Mouse (Mus musculus) neural tube, embryonic 13.5 days (tissue): ENCODE data around the gene Slc23a4. TPM values are rescaled to one million over a fixed set of nuclear protein-coding genes. Genes with fewer than 3 reads are reported as not detected.

Source experiments
- ATAC-seq: fragments of 200-750 bp; cut with Nextera tagmentation; 2 replicates; pipeline ENCODE4 v1.8.0; 2017; ENCODE audit warnings: low read depth, mild to moderate bottlenecking, moderate TSS enrichment, moderate library complexity
- H3K27ac ChIP-seq: fragments of 300-500 bp; sonication (generic); replicated peaks from 2 replicates; pipeline ENCODE4 v1.5.1; 2015; ENCODE audit warnings: moderate library complexity, mild to moderate bottlenecking, inconsistent platforms
- H3K27me3 ChIP-seq: fragments of 300-500 bp; sonication (generic); 2 replicates; pipeline ENCODE4 v1.6.1; 2015; ENCODE audit warnings: mild to moderate bottlenecking, inconsistent platforms
- H3K36me3 ChIP-seq: fragments of 300-500 bp; sonication (generic); 2 replicates; pipeline ENCODE4 v1.6.1; 2015; ENCODE audit warnings: mild to moderate bottlenecking, inconsistent platforms
- H3K4me1 ChIP-seq: fragments of 300-500 bp; sonication (generic); replicated peaks from 2 replicates; pipeline ENCODE4 v1.6.1; 2015; ENCODE audit warnings: inconsistent platforms
- H3K4me2 ChIP-seq: fragments of 300-500 bp; sonication (generic); 2 replicates; pipeline ENCODE4 v1.6.1; 2015; ENCODE audit warnings: inconsistent platforms, mild to moderate bottlenecking, moderate library complexity
- H3K4me3 ChIP-seq: fragments of 300-500 bp; sonication (generic); 2 replicates; pipeline ENCODE4 v1.5.1; 2015; ENCODE audit warnings: mild to moderate bottlenecking, inconsistent platforms
- H3K9ac ChIP-seq: fragments of 300-500 bp; sonication (generic); 2 replicates; pipeline ENCODE4 v1.6.1; 2015; ENCODE audit warnings: moderate library complexity, mild to moderate bottlenecking, inconsistent platforms
- H3K9me3 ChIP-seq: fragments of 300-500 bp; sonication (generic); 2 replicates; pipeline ENCODE4 v1.6.1; 2016; ENCODE audit warnings: inconsistent platforms
- WGBS: fragments of 180-500 bp; shearing (Covaris S2); methylation state at CpG from one replicate; pipeline ENCODE4 v1.1.7; 2015; 5-methylcytosine and 5-hydroxymethylcytosine counted together
- polyA plus RNA-seq: library from polyadenylated mRNA; unstranded; fragments of >200 nt; fragmentation: Nextera tagmentation; extraction: Ambion mirVana; gene quantifications from 2 replicates; pipeline ENCODE4 v1.2.1, GENCODE M21; 2015

Slc23a4 gene
- polyA plus RNA-seq, 1 experiment from 2014 or later = 0.56 TPM

DNA sequence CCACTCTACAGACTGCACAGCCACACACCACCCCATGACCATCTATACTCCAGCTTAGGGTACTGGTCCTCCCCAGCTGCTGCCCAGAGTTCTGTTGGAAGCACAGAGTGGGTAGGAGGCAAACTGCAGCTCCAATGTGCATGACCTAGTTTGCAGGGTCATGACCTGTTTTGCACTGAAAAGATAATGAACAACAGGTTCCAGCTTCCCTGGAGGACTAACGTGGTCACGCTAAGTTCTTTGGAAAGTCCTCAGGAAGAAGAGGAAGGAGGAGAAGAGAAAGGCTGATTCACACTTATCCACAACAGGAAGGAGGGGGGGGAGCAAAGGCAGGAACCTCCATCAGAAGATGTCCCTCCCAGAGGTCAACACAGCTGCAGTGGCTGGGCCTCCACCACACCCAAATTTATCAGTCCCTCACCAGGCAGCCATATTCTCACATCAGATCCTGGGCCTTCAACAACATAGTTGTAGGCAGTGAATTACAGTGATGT lies 81.0 kb downstream of the Slc23a4 start:
- no peaks in the 10 kb centered on the region for H3K9me3 ChIP-seq

DNA sequence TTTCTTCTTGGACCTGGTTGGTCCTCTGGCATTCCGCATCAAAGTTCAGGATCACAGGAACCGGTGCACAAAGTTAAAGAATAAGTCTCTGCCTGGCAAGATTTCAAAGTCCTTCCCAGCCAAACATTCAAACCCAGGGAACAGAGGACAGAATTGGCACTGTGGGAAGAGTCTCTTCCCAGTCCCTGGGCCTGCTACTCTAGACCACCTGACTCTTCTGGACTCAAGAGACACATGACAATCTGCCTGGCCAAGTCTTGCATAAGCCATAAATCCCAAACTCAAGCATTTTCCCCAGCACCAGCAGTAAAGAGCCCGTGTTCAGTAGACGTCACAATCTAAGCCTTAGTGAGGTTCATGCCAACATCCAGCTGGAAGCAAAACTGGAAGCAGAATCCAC lies 81.5 kb downstream of the Slc23a4 start:
- Histone ChIP-seq H3K27ac (no peak overlapping the region), H3K9ac (no peak overlapping the region), H3K4me2 (no peak overlapping the region), H3K9me3 (no peaks in the 10 kb centered on the region), H3K4me3 (no peak overlapping the region), H3K27me3 (no peaks in the 10 kb centered on the region), H3K4me1 (peaks cover 18% of the 10 kb centered on the region), H3K36me3 (peaks cover 66% of the 10 kb centered on the region)
- no peak for ATAC-seq
- 92% methylated on average over 4 of the region's 4 CpGs for WGBS

More for the DNA sequence above, 81.0 kb downstream of the Slc23a4 start:
- H3K9ac ChIP-seq = no peak overlapping the region
- no peak for ATAC-seq
- H3K36me3 ChIP-seq = peaks cover 61% of the 10 kb centered on the region
- no peak overlapping the region for H3K27ac ChIP-seq
- H3K4me1 ChIP-seq = peaks cover 18% of the 10 kb centered on the region
- H3K4me2 ChIP-seq = no peak overlapping the region
- 68% methylated on average over 2 of the region's 2 CpGs for WGBS
- H3K4me3 ChIP-seq = no peak overlapping the region
- no peaks in the 10 kb centered on the region for H3K27me3 ChIP-seq

DNA sequence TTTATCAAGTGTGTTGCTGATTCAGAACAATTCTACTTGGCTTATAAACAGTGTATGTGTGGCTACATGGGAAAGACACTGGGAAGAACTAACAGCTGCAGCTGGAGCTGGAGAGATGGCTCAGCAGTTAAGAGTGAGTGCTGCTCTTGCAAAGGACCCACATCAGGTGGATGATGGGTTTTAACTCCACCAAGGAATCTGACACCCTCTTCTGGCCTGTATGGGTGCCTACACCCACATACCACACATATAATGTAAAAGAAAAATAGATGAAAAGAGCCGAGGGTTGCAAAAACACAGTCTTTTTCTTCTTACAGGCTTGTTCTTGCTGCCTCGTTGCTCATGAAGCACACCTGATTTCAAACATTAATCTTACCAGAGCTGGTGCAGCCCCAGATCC lies 82.1 kb downstream of the Slc23a4 start:
- ATAC-seq = no peak
- Histone ChIP-seq H3K27me3 (no peaks in the 10 kb centered on the region), H3K4me3 (no peak overlapping the region), H3K27ac (no peak overlapping the region), H3K9me3 (no peaks in the 10 kb centered on the region), H3K36me3 (peaks cover 72% of the 10 kb centered on the region), H3K4me2 (no peak overlapping the region), H3K4me1 (peaks cover 18% of the 10 kb centered on the region), H3K9ac (no peak overlapping the region)
- WGBS = 84% methylated on average over 2 of the region's 2 CpGs

DNA sequence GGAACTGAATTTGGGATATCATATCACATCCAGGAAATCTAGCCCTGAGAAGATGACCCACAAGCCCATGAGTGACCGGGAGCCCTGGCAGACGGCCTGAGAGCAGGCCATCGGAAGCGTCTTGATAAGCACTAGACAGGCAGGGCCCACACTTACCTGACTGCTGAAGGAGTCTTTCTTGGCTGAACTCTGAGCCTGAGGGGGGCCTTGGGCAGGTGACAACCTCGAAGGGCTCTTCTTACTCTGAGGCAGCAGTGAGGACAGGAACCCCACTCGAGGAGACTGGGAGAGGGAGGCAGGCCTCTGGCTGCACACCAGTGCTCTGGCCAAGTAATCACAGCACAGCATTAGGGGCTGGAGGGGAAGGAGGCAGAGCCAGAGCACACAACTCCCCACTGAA lies 83.8 kb downstream of the Slc23a4 start:
- H3K27me3 ChIP-seq = no peaks in the 10 kb centered on the region
- no peak overlapping the region for H3K4me2 ChIP-seq
- H3K4me1 ChIP-seq = peaks cover 8% of the 10 kb centered on the region
- no peak for ATAC-seq
- H3K4me3 ChIP-seq = no peak overlapping the region
- no peak overlapping the region for H3K9ac ChIP-seq
- H3K36me3 ChIP-seq = peaks cover 89% of the 10 kb centered on the region
- WGBS = 87% methylated on average over 6 of the region's 6 CpGs
- no peaks in the 10 kb centered on the region for H3K9me3 ChIP-seq
- H3K27ac ChIP-seq = no peak overlapping the region

DNA sequence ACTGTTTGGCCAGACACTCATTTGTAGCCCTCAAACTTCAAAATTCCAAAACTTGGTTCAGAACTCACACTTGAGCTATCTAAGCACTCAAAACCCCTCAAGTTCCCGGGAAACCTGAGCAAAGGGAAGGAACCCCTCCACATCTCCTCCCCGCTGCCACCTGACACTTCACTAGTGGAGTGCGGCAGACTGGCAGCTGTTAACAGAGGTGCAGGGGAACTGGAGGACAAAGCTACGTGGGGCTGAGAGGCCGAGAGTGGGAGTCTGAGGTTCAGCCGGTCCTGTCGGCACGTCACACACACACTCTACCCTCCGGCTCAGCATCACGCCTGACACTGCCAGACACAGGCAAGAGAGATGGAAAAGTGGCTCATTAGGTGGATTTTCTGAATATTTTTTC lies 84.4 kb downstream of the Slc23a4 start:
- WGBS = 89% methylated on average over 10 of the region's 10 CpGs
- peaks cover 94% of the 10 kb centered on the region for H3K36me3 ChIP-seq
- no peaks in the 10 kb centered on the region for H3K9me3 ChIP-seq
- no peak overlapping the region for H3K4me3 ChIP-seq
- no peak for ATAC-seq
- no peak overlapping the region for H3K9ac ChIP-seq
- no peak overlapping the region for H3K4me2 ChIP-seq
- peaks cover 3% of the 10 kb centered on the region for H3K4me1 ChIP-seq
- H3K27ac ChIP-seq = no peak overlapping the region
- H3K27me3 ChIP-seq = no peaks in the 10 kb centered on the region

DNA sequence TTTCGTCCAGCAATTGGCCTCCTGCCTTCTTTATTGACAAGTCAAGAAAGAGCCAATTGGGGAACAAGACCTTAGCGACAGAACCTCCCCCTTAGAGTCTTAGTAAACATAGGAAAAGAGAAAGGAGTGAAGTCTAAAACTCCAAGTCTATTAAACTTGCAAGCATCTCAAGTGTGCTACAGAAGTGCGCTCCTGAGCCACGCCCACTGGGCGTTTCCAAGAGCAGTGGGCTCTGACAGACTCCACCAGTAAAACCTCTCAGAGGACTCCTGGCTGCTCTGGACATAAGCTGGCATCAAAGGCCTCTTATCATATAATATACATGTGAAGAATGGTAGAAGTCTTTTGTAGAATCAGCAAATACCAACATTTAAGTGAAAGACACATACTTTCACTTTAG lies 84.8 kb downstream of the Slc23a4 start:
- WGBS = 86% methylated on average over 5 of the region's 5 CpGs
- no peak overlapping the region for H3K27ac ChIP-seq
- no peaks in the 10 kb centered on the region for H3K4me1 ChIP-seq
- H3K9ac ChIP-seq = no peak overlapping the region
- H3K36me3 ChIP-seq = peaks cover 91% of the 10 kb centered on the region
- H3K27me3 ChIP-seq = no peaks in the 10 kb centered on the region
- no peaks in the 10 kb centered on the region for H3K9me3 ChIP-seq
- ATAC-seq = no peak
- H3K4me2 ChIP-seq = no peak overlapping the region
- no peak overlapping the region for H3K4me3 ChIP-seq

DNA sequence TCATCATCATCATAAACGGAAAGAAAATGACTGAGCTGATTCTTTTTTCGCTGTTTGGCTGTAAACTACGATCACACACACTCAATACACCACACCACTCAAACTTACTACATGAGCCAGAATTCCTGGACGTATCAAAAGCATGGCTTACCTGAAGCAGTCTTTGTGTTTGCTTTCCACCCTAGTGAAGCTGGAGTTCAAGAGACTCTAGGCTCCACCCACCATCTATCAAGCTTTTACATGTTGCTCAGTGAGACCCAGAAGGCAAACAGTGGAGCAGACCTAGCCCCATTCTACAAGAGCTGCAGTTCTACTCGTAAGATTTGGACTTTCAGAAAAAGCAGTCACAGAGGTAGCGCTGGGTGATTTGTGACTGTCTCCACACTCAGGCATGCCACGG lies 85.6 kb downstream of the Slc23a4 start:
- H3K4me2 ChIP-seq = no peak overlapping the region
- H3K27ac ChIP-seq = no peak overlapping the region
- H3K9ac ChIP-seq = no peak overlapping the region
- no peaks in the 10 kb centered on the region for H3K4me1 ChIP-seq
- peaks cover 87% of the 10 kb centered on the region for H3K36me3 ChIP-seq
- 90% methylated on average over 7 of the region's 7 CpGs for WGBS
- no peak for ATAC-seq
- no peaks in the 10 kb centered on the region for H3K27me3 ChIP-seq
- H3K9me3 ChIP-seq = no peaks in the 10 kb centered on the region
- H3K4me3 ChIP-seq = no peak overlapping the region

DNA sequence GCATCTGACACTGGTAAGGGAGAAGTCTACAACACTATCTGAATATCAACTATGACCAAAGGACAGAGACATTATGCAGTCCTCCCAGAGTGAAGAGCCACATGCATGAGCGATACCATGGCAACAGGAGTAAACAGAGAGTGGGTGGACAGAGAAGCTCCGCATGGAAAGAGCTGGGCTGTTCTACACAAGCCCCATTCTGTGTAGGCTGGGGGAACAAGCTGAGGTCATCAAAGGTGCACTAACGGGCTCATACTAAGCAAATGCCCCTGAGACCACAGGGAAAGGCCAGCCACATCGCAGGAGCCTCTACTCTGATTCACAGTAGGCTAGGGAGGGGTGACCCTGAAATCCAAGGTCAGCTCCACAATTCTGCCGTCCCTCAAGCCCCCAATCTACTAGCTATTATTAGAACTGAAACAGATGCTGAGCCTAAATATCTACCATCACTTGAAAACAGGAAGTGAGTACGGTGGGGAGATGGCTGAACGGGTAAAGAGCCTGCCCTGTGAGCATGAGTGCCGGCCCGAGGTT lies 86.2 kb downstream of the Slc23a4 start:
- Histone ChIP-seq H3K27me3 (no peaks in the 10 kb centered on the region), H3K9me3 (no peaks in the 10 kb centered on the region), H3K36me3 (peaks cover 86% of the 10 kb centered on the region), H3K4me1 (no peaks in the 10 kb centered on the region), H3K4me2 (no peak overlapping the region), H3K4me3 (no peak overlapping the region), H3K27ac (no peak overlapping the region), H3K9ac (no peak overlapping the region)
- no peak for ATAC-seq
- 74% methylated on average over 9 of the region's 9 CpGs for WGBS

DNA sequence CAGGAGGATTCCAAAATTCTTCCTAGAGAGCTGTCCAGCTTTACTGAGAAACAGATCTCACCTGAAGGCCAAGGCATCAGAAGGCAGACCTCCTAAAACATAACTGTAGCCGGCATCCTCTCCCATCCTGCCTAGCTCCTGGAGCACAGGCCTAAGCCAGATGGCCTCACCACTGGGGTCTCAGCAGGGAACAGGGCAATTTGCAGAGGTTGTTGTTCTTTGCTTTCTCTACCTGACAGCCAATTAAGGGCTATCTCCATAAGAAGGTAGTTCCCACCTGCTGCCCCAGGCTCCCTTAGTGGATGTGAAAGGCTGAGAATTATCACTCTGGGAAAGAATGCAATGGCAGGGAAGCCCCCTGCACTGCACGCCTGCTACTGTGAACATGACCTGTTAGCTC lies 87.2 kb downstream of the Slc23a4 start:
- no peak for ATAC-seq
- 50% methylated on average over 2 of the region's 2 CpGs for WGBS
- Histone ChIP-seq H3K4me2 (no peak overlapping the region), H3K4me3 (no peak overlapping the region), H3K27me3 (no peaks in the 10 kb centered on the region), H3K9ac (no peak overlapping the region), H3K27ac (no peak overlapping the region), H3K36me3 (peaks cover 80% of the 10 kb centered on the region), H3K9me3 (no peaks in the 10 kb centered on the region), H3K4me1 (no peaks in the 10 kb centered on the region)

DNA sequence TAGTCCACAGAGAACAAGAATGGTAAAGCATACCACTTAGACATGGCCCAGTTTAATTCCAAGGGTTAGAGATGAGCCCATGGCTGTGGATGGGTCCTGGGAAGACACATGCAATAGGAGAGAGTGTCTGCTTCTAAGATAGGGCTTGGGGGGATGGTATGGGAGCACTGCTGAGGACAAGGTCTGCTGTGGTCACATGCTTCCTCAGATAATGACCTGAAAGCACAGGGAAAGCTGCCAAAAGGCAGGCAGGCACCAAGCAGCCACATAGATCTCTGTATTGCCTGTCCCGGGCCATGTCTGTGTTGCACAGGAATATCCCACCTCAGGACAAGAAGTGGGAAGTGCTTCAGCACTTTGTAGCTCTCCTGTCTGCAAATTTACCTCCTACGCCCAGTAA lies 89.1 kb downstream of the Slc23a4 start:
- Histone ChIP-seq H3K36me3 (peaks cover 82% of the 10 kb centered on the region), H3K9me3 (no peaks in the 10 kb centered on the region), H3K9ac (no peak overlapping the region), H3K4me3 (no peak overlapping the region), H3K4me2 (no peak overlapping the region), H3K4me1 (no peaks in the 10 kb centered on the region), H3K27ac (no peak overlapping the region), H3K27me3 (no peaks in the 10 kb centered on the region)
- 89% methylated on average over 2 of the region's 2 CpGs for WGBS
- no peak for ATAC-seq

DNA sequence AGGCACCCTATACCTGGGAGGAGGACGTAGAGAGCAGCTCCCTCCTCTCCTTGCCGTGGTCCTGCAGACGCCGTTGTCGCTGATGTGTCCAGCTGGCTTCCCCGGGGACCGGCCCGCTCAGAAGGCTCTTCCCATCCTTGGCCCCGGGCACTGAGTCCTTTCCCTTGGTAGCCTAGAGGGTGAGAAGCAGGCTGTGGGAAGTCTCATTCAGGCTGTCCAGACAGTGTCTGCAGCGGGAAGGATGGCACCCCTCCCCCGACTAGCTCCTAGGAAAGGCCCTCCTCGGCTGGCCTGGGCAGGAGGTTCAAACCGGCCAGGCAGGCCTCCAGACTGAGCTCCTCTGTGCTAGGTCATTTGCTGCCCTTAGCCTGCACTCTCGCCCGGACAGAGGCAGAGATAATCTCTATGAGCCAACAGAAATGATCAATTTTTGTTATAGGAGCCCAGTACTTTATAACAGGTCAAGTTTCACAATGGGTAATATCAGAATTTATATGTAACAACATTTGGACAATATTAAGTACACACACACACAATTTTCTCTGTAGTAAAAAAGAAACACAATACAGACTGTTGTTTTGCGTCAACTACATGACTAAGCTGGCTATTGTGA lies 91.9 kb downstream of the Slc23a4 start:
- Histone ChIP-seq H3K4me3 (no peak overlapping the region), H3K9ac (no peak overlapping the region), H3K9me3 (no peaks in the 10 kb centered on the region), H3K27ac (no peak overlapping the region), H3K4me1 (no peaks in the 10 kb centered on the region), H3K4me2 (no peak overlapping the region), H3K27me3 (no peaks in the 10 kb centered on the region), H3K36me3 (peaks cover 81% of the 10 kb centered on the region)
- WGBS = 57% methylated on average over 16 of the region's 16 CpGs
- ATAC-seq = no peak

DNA sequence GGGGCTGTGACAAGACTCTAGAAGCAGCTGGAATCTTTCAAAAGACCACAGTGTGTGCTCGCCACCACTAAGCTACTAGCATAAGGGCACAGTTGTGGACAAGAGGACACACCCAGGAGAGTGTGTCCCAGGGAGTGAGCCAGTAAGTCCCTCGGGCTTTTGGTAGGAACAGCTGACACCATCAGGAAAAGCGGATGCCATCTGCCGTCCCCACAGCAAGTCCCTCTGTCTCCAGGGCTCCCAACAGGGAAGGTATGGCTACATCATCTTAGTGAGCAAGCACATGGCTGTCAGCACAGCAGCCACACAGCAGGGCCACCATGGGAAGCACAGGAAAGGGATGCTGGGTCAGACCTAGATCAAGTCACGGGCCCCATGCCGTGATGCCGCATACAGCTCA lies 92.6 kb downstream of the Slc23a4 start:
- peaks cover 81% of the 10 kb centered on the region for H3K36me3 ChIP-seq
- 79% methylated on average over 7 of the region's 7 CpGs for WGBS

More for the DNA sequence above, 92.6 kb downstream of the Slc23a4 start:
- no peak overlapping the region for H3K4me3 ChIP-seq
- ATAC-seq = peak; percentile 47; the same call in 1 of the 2 replicates
- no peaks in the 10 kb centered on the region for H3K4me1 ChIP-seq
- no peak overlapping the region for H3K4me2 ChIP-seq
- no peak overlapping the region for H3K27ac ChIP-seq
- H3K9ac ChIP-seq = no peak overlapping the region
- no peaks in the 10 kb centered on the region for H3K9me3 ChIP-seq
- H3K27me3 ChIP-seq = no peaks in the 10 kb centered on the region
